Mouse (Mus musculus): Measurements from ENCODE around the gene Tfeb. TPM values are rescaled to one million over a fixed set of nuclear protein-coding genes. Genes with fewer than 3 reads are reported as not detected.

Tfeb gene
- polyA plus RNA-seq (2014; fragmentation: Nextera tagmentation; extraction: Ambion mirVana), result 9.3 and 13.6 TPM in 2 replicates

- peak; percentile 70 for ATAC-seq (replicated peaks; ENCODE audit: low FRiP score, low TSS enrichment, low read depth)
These were observed at the start of gene Tfeb for GRCm38 (mm10) chr17:47736856-47737255. Gene Tfeb (plus strand): TSS chr17:47737030.

GRCm38 (mm10) chr17:47687409-47688343 is 49.2 kb upstream of the Tfeb start:
- WGBS, result under 1% methylated on average over 70 of the region's 70 CpGs
- DNase-seq (ENCODE audit: low spot score) (peak; percentile 94), ATAC-seq (replicated peaks; ENCODE audit: low FRiP score, low TSS enrichment, low read depth) (peak; percentile 86)
- Histone ChIP-seq H3K27ac (ENCODE audit: low read depth) (peak overlapping the region; percentile 80), H3K9me3 (ENCODE audit: control insufficient read depth, low read length) (no peaks in the 10 kb centered on the region), H3K4me2 (ENCODE audit: low read length) (peak overlapping the region; percentile 95), H3K36me3 (ENCODE audit: control insufficient read depth, insufficient read depth, low read length) (peaks cover 35% of the 10 kb centered on the region), H3K9ac (ENCODE audit: low read length) (peak overlapping the region; percentile 81), H3K4me1 (replicated peaks; ENCODE audit: control insufficient read depth, insufficient read depth, low read length) (peaks cover 12% of the 10 kb centered on the region; the same call in 1 of the 2 replicates), H3K4me3 (ENCODE audit: low read depth, low read length) (peak overlapping the region; percentile 95), H3K27me3 (replicated peaks; ENCODE audit: control insufficient read depth, insufficient read depth, low read length) (no peaks in the 10 kb centered on the region)

More at GRCm38 (mm10) chr17:47736856-47737255, at the start of gene Tfeb:
- H3K4me1 ChIP-seq (replicated peaks; ENCODE audit: control insufficient read depth, insufficient read depth, low read length), result peaks cover 6% of the 10 kb centered on the region; the same call in 1 of the 2 replicates
- H3K4me3 ChIP-seq (ENCODE audit: low read depth, low read length), result peak within 1 kb of the TSS; percentile 65
- peak; percentile 99 for DNase-seq (ENCODE audit: low spot score)
- peak within 1 kb of the TSS; percentile 65 for H3K27ac ChIP-seq (ENCODE audit: low read depth)
- peak within 1 kb of the TSS; percentile 60 for H3K9ac ChIP-seq (ENCODE audit: low read length)
- no peaks in the 10 kb centered on the region for H3K36me3 ChIP-seq (ENCODE audit: control insufficient read depth, insufficient read depth, low read length)
- no peaks in the 10 kb centered on the region for H3K9me3 ChIP-seq (ENCODE audit: control insufficient read depth, low read length)
- WGBS, result under 1% methylated on average over 34 of the region's 47 CpGs
- H3K4me2 ChIP-seq (ENCODE audit: low read length), result peak within 1 kb of the TSS; percentile 94
- no peaks in the 10 kb centered on the region for H3K27me3 ChIP-seq (replicated peaks; ENCODE audit: control insufficient read depth, insufficient read depth, low read length)

- Histone ChIP-seq H3K27me3 (replicated peaks; ENCODE audit: control insufficient read depth, insufficient read depth, low read length) (no peaks in the 10 kb centered on the region), H3K36me3 (ENCODE audit: control insufficient read depth, insufficient read depth, low read length) (peaks cover 31% of the 10 kb centered on the region), H3K4me3 (ENCODE audit: low read depth, low read length) (peak within 1 kb of the TSS; percentile 95), H3K9ac (ENCODE audit: low read length) (peak within 1 kb of the TSS; percentile 81), H3K4me1 (replicated peaks; ENCODE audit: control insufficient read depth, insufficient read depth, low read length) (peaks cover 12% of the 10 kb centered on the region; the same call in 1 of the 2 replicates), H3K27ac (ENCODE audit: low read depth) (peak within 1 kb of the TSS; percentile 80), H3K4me2 (ENCODE audit: low read length) (peak within 1 kb of the TSS; percentile 95), H3K9me3 (ENCODE audit: control insufficient read depth, low read length) (no peaks in the 10 kb centered on the region)
- 1% methylated on average over 9 of the region's 9 CpGs for WGBS
- DNase-seq (ENCODE audit: low spot score) (no peak), ATAC-seq (replicated peaks; ENCODE audit: low FRiP score, low TSS enrichment, low read depth) (no peak)
These were observed 48.6 kb upstream of the Tfeb start, which contains the start of gene Tomm6 for GRCm38 (mm10) chr17:47688344-47688607. Gene Tomm6 (minus strand): TSS chr17:47688386.

GRCm38 (mm10) chr17:47688608-47689575 is 47.9 kb upstream of the Tfeb start, which contains the start of gene Frs3:
Gene Frs3 (plus strand): TSS chr17:47689030.
- DNase-seq (ENCODE audit: low spot score), result peak; percentile 84
- H3K9ac ChIP-seq (ENCODE audit: low read length), result peak within 1 kb of the TSS; percentile 81
- peak within 1 kb of the TSS; percentile 95 for H3K4me3 ChIP-seq (ENCODE audit: low read depth, low read length)
- no peaks in the 10 kb centered on the region for H3K27me3 ChIP-seq (replicated peaks; ENCODE audit: control insufficient read depth, insufficient read depth, low read length)
- peak within 1 kb of the TSS; percentile 80 for H3K27ac ChIP-seq (ENCODE audit: low read depth)
- H3K4me1 ChIP-seq (replicated peaks; ENCODE audit: control insufficient read depth, insufficient read depth, low read length), result peaks cover 12% of the 10 kb centered on the region; the same call in 1 of the 2 replicates
- 1% methylated on average over 55 of the region's 58 CpGs for WGBS
- ATAC-seq (replicated peaks; ENCODE audit: low FRiP score, low TSS enrichment, low read depth), result peak; percentile 67
- no peaks in the 10 kb centered on the region for H3K9me3 ChIP-seq (ENCODE audit: control insufficient read depth, low read length)
- peak within 1 kb of the TSS; percentile 95 for H3K4me2 ChIP-seq (ENCODE audit: low read length)
- peaks cover 25% of the 10 kb centered on the region for H3K36me3 ChIP-seq (ENCODE audit: control insufficient read depth, insufficient read depth, low read length)

GRCm38 (mm10) chr17:47689894-47690293 is 46.9 kb upstream of the Tfeb start:
- peak overlapping the region; percentile 95; the same call in 1 of the 2 replicates for H3K4me2 ChIP-seq (ENCODE audit: low read length)
- H3K9me3 ChIP-seq (ENCODE audit: control insufficient read depth, low read length), result no peaks in the 10 kb centered on the region
- ATAC-seq (replicated peaks; ENCODE audit: low FRiP score, low TSS enrichment, low read depth), result no peak
- DNase-seq (ENCODE audit: low spot score), result no peak
- H3K36me3 ChIP-seq (ENCODE audit: control insufficient read depth, insufficient read depth, low read length), result peaks cover 15% of the 10 kb centered on the region
- 80% methylated on average over 6 of the region's 8 CpGs for WGBS
- no peak overlapping the region for H3K9ac ChIP-seq (ENCODE audit: low read length)
- peaks cover 15% of the 10 kb centered on the region; the same call in 1 of the 2 replicates for H3K4me1 ChIP-seq (replicated peaks; ENCODE audit: control insufficient read depth, insufficient read depth, low read length)
- no peak overlapping the region for H3K27ac ChIP-seq (ENCODE audit: low read depth)
- no peak overlapping the region for H3K4me3 ChIP-seq (ENCODE audit: low read depth, low read length)
- H3K27me3 ChIP-seq (replicated peaks; ENCODE audit: control insufficient read depth, insufficient read depth, low read length), result no peaks in the 10 kb centered on the region

- 93% methylated on average over 3 of the region's 3 CpGs for WGBS
- peaks cover 3% of the 10 kb centered on the region; the same call in 1 of the 2 replicates for H3K36me3 ChIP-seq (ENCODE audit: control insufficient read depth, insufficient read depth, low read length)
- no peak overlapping the region for H3K4me2 ChIP-seq (ENCODE audit: low read length)
- H3K4me1 ChIP-seq (replicated peaks; ENCODE audit: control insufficient read depth, insufficient read depth, low read length), result peaks cover 19% of the 10 kb centered on the region; the same call in 1 of the 2 replicates
- H3K27me3 ChIP-seq (replicated peaks; ENCODE audit: control insufficient read depth, insufficient read depth, low read length), result no peaks in the 10 kb centered on the region
- DNase-seq (ENCODE audit: low spot score) (no peak), ATAC-seq (replicated peaks; ENCODE audit: low FRiP score, low TSS enrichment, low read depth) (no peak)
- no peak overlapping the region for H3K4me3 ChIP-seq (ENCODE audit: low read depth, low read length)
- H3K9me3 ChIP-seq (ENCODE audit: control insufficient read depth, low read length), result no peaks in the 10 kb centered on the region
- no peak overlapping the region for H3K9ac ChIP-seq (ENCODE audit: low read length)
- no peak overlapping the region for H3K27ac ChIP-seq (ENCODE audit: low read depth)
These were observed 45.2 kb upstream of the Tfeb start for GRCm38 (mm10) chr17:47691650-47692049.

GRCm38 (mm10) chr17:47693671-47694441 is 43.0 kb upstream of the Tfeb start:
- Histone ChIP-seq H3K9ac (ENCODE audit: low read length) (no peak overlapping the region), H3K36me3 (ENCODE audit: control insufficient read depth, insufficient read depth, low read length) (0 out of 2 replicates have a peak, but pooled peaks cover 7% of the 10 kb centered on the region), H3K4me3 (ENCODE audit: low read depth, low read length) (peak overlapping the region; percentile 69), H3K4me1 (replicated peaks; ENCODE audit: control insufficient read depth, insufficient read depth, low read length) (peaks cover 13% of the 10 kb centered on the region; the same call in 1 of the 2 replicates), H3K27me3 (replicated peaks; ENCODE audit: control insufficient read depth, insufficient read depth, low read length) (no peaks in the 10 kb centered on the region), H3K4me2 (ENCODE audit: low read length) (peak overlapping the region; percentile 56), H3K27ac (ENCODE audit: low read depth) (0 out of 2 replicates have a peak overlapping the region, but pooled peaks have one; percentile 3), H3K9me3 (ENCODE audit: control insufficient read depth, low read length) (no peaks in the 10 kb centered on the region)
- ATAC-seq (replicated peaks; ENCODE audit: low FRiP score, low TSS enrichment, low read depth) (no peak), DNase-seq (ENCODE audit: low spot score) (no peak)
- WGBS, result 38% methylated on average over 13 of the region's 13 CpGs

- Histone ChIP-seq H3K4me2 (ENCODE audit: low read length) (peak within 1 kb of the TSS; percentile 56), H3K4me1 (replicated peaks; ENCODE audit: control insufficient read depth, insufficient read depth, low read length) (peaks cover 11% of the 10 kb centered on the region; the same call in 1 of the 2 replicates), H3K27ac (ENCODE audit: low read depth) (peak within 1 kb of the TSS; percentile 3; the same call in 1 of the 2 replicates), H3K9ac (ENCODE audit: low read length) (peak within 1 kb of the TSS; percentile 75), H3K4me3 (ENCODE audit: low read depth, low read length) (peak within 1 kb of the TSS; percentile 69), H3K27me3 (replicated peaks; ENCODE audit: control insufficient read depth, insufficient read depth, low read length) (no peaks in the 10 kb centered on the region), H3K36me3 (ENCODE audit: control insufficient read depth, insufficient read depth, low read length) (0 out of 2 replicates have a peak, but pooled peaks cover 7% of the 10 kb centered on the region), H3K9me3 (ENCODE audit: control insufficient read depth, low read length) (no peaks in the 10 kb centered on the region)
- ATAC-seq (replicated peaks; ENCODE audit: low FRiP score, low TSS enrichment, low read depth) (no peak), DNase-seq (ENCODE audit: low spot score) (no peak)
- 2% methylated on average over 3 of the region's 3 CpGs for WGBS
These were observed 42.6 kb upstream of the Tfeb start, which contains the start of gene Gm21981 for GRCm38 (mm10) chr17:47694442-47694502. Gene Gm21981 (minus strand): TSS chr17:47694455.

All from intestine, embryonic 14.5 days (tissue).